Mouse (Mus musculus) ES-E14 (cell line): ENCODE results near the gene Espl1.

ENCODE experiments used
- CHD2 ChIP-seq: IDR thresholded peaks from 2 replicates; pipeline ENCODE4 v1.6.1; 2014; ENCODE audit warnings: mild to moderate bottlenecking, low read depth, low read length, inconsistent platforms
- HCFC1 ChIP-seq: IDR thresholded peaks from 2 replicates; pipeline ENCODE4 v1.6.1; 2012; ENCODE audit warnings: low read length, inconsistent platforms, borderline replicate concordance; ENCODE audit not compliant: insufficient read depth
- ZC3H11A ChIP-seq: IDR thresholded peaks from 2 replicates; pipeline ENCODE4 v1.6.1; 2012; ENCODE audit warnings: low read depth, mild to moderate bottlenecking, inconsistent platforms, low read length, borderline replicate concordance
- ZNF384 ChIP-seq: IDR thresholded peaks from 2 replicates; pipeline ENCODE4 v1.6.1; 2012; ENCODE audit warnings: low read depth, low read length, inconsistent platforms

DNA sequence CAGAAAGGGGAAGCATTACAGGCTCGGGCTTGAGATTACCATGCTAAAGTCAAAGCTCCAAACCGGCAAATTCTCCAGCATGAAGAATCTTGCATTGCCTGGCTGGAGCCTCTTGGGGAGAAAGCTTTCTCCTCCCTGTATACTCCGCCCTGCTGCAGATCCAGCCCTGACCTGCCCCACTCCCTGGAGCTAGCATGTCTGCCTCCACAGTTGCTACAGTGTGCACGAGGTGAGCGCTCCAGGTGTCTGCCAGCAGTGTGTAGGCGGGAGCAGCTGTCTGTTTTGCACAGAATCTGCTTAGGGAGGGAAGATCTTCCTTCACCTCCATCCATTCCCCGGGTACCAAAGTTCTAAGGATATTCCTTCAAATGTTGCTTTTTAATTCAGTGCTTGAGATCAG is 33.5 kb upstream of the Espl1 start:
- TF ChIP-seq HCFC1 (no peak), CHD2 (no peak), ZC3H11A (no peak), ZNF384 (no peak)
